Mouse (Mus musculus) erythroblast, embryonic 14.5 days (primary cell): ENCODE measurements around the gene Morf4l1. TPM values are rescaled to one million over a fixed set of nuclear protein-coding genes. Genes with fewer than 3 reads are reported as not detected.
"Not testable (repeated sequence)": the region's sequence is repeated elsewhere in the genome, so short reads cannot be mapped to it uniquely, and the experiment has no call there.

Experiments
- H3K27me3 ChIP-seq: 2 replicates; pipeline ENCODE4 v1.6.1; 2012; ENCODE audit warnings: inconsistent platforms; ENCODE audit not compliant: control insufficient read depth
- H3K36me3 ChIP-seq: 2 replicates; pipeline ENCODE4 v1.6.1; 2012; ENCODE audit warnings: mild to moderate bottlenecking, inconsistent platforms; ENCODE audit not compliant: control insufficient read depth
- H3K4me1 ChIP-seq: 2 replicates; pipeline ENCODE4 v1.6.1; 2012; ENCODE audit warnings: inconsistent platforms; ENCODE audit not compliant: control insufficient read depth
- H3K4me3 ChIP-seq: replicated peaks from 2 replicates; pipeline ENCODE3; 2012; ENCODE audit warnings: moderate library complexity, mild to moderate bottlenecking, inconsistent platforms
- H3K9me3 ChIP-seq: 2 replicates; pipeline ENCODE4 v1.6.1; 2012; ENCODE audit warnings: low read length, inconsistent platforms, mixed read lengths; ENCODE audit not compliant: control insufficient read depth
- GATA1 ChIP-seq: IDR thresholded peaks from 2 replicates; pipeline ENCODE4 v1.6.1; 2012; ENCODE audit warnings: low read length, inconsistent platforms, mixed read lengths
- TAL1 ChIP-seq: IDR thresholded peaks from 3 replicates; pipeline ENCODE4 v1.6.1; 2012; ENCODE audit warnings: low read length, inconsistent platforms, mixed read lengths
- polyA plus RNA-seq: library from polyadenylated mRNA; stranded (reverse); fragments of >175 nt; gene quantifications from 2 replicates; pipeline ENCODE4 v1.2.3, GENCODE M21; 2012

The Morf4l1 gene
- polyA plus RNA-seq, 1 experiment: 8.2 TPM

DNA sequence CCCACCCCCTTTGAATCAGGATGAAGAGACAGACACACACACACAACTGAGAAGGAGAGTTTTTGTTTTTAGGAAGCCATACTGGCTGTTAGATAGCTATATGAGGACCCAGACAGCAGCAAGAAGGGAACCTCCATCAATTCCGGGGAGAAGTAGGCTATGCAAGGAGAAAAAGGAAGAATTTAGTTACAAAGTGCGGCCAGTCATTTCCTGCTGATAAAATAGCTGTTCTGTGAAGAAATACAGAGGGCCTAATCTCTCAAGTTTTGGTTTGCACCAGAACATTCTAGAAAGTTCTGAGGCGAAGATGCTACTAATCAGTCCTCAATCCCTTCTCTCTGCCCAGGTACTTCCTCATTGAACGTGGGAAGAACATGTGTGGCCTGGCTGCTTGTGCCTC is 39.2 kb downstream of the Morf4l1 start:
- Histone ChIP-seq H3K9me3 (no peaks in the 10 kb centered on the region), H3K4me1 (no peaks in the 10 kb centered on the region), H3K27me3 (no peaks in the 10 kb centered on the region), H3K4me3 (no peak overlapping the region), H3K36me3 (no peaks in the 10 kb centered on the region; the same call in 1 of the 2 replicates)
- TF ChIP-seq TAL1: no peak

DNA sequence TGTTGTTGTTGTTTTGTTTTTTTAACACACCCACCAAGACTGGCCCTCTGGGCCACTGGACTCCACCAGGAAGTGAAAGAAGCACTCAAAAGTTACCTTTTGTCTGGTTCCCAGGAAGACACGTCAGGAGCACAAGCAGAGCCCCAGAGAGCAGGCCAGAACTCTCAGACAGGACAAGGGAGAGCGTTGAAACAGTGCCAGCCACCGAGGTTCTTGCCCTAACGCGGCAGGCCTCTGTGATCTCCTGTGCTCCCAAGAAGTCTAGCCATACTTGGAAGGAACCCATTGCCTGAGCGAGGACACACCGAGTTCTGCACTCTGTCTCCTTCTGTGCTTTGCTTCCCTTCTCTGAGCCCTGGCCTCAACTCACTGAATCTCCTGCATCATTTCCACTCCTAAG is 44.4 kb downstream of the Morf4l1 start:
- Histone ChIP-seq H3K4me1 (no peaks in the 10 kb centered on the region), H3K36me3 (no peaks in the 10 kb centered on the region; the same call in 1 of the 2 replicates), H3K9me3 (no peaks in the 10 kb centered on the region), H3K4me3 (no peak overlapping the region), H3K27me3 (no peaks in the 10 kb centered on the region)
- TF ChIP-seq GATA1 (no peak), TAL1 (no peak)

- no peaks in the 10 kb centered on the region; the same call in 1 of the 2 replicates for H3K36me3 ChIP-seq
- no peak overlapping the region for H3K4me3 ChIP-seq
- TF ChIP-seq TAL1: no peak
- no peak for TF ChIP-seq GATA1
- no peaks in the 10 kb centered on the region for H3K9me3 ChIP-seq
- H3K27me3 ChIP-seq: no peaks in the 10 kb centered on the region
- no peaks in the 10 kb centered on the region for H3K4me1 ChIP-seq
These were observed 45.1 kb downstream of the Morf4l1 start for GRCm38 (mm10) chr9:90069485-90069884.

- Histone ChIP-seq H3K36me3 (no peaks in the 10 kb centered on the region; the same call in 1 of the 2 replicates), H3K4me3 (no peak overlapping the region), H3K9me3 (no peaks in the 10 kb centered on the region), H3K27me3 (no peaks in the 10 kb centered on the region), H3K4me1 (no peaks in the 10 kb centered on the region)
- TF ChIP-seq GATA1 (no peak), TAL1 (no peak)
These were observed 45.8 kb downstream of the Morf4l1 start for GRCm38 (mm10) chr9:90068786-90069185.

DNA sequence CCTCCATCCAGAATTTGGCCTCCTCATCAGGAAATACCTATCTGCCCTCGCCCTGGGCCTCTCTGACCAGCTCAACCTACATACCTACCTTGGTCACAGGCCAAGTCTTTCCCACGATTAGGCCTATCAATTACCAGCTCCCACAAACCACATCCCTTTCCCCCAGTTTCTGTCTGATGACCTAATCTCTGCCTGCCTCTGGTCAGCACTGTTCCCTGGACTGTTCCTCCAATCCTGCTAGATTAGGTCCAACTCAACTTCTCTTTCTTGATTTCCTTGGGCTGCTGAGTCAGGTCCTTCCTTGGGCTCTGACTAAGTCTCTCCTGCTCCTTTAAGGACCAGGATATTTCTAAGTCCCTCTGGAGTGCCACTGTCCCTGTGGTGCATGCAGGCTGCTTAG is 47.2 kb downstream of the Morf4l1 start:
- Histone ChIP-seq H3K27me3 (no peaks in the 10 kb centered on the region), H3K9me3 (no peaks in the 10 kb centered on the region), H3K4me3 (no peak overlapping the region), H3K4me1 (no peaks in the 10 kb centered on the region), H3K36me3 (no peaks in the 10 kb centered on the region; the same call in 1 of the 2 replicates)
- TF ChIP-seq GATA1: no peak
- no peak for TF ChIP-seq TAL1

GRCm38 (mm10) chr9:90060932-90061331 is 53.6 kb downstream of the Morf4l1 start:
- H3K4me3 ChIP-seq, H3K4me1 ChIP-seq, H3K9me3 ChIP-seq, H3K27me3 ChIP-seq, H3K36me3 ChIP-seq: not testable (repeated sequence)

- H3K4me3 ChIP-seq: no peak overlapping the region
- no peaks in the 10 kb centered on the region for H3K9me3 ChIP-seq
- H3K36me3 ChIP-seq: no peaks in the 10 kb centered on the region; the same call in 1 of the 2 replicates
- H3K27me3 ChIP-seq: no peaks in the 10 kb centered on the region
- no peaks in the 10 kb centered on the region for H3K4me1 ChIP-seq
- TF ChIP-seq GATA1: no peak
- no peak for TF ChIP-seq TAL1
These were observed 54.0 kb downstream of the Morf4l1 start for GRCm38 (mm10) chr9:90060574-90060875.

DNA sequence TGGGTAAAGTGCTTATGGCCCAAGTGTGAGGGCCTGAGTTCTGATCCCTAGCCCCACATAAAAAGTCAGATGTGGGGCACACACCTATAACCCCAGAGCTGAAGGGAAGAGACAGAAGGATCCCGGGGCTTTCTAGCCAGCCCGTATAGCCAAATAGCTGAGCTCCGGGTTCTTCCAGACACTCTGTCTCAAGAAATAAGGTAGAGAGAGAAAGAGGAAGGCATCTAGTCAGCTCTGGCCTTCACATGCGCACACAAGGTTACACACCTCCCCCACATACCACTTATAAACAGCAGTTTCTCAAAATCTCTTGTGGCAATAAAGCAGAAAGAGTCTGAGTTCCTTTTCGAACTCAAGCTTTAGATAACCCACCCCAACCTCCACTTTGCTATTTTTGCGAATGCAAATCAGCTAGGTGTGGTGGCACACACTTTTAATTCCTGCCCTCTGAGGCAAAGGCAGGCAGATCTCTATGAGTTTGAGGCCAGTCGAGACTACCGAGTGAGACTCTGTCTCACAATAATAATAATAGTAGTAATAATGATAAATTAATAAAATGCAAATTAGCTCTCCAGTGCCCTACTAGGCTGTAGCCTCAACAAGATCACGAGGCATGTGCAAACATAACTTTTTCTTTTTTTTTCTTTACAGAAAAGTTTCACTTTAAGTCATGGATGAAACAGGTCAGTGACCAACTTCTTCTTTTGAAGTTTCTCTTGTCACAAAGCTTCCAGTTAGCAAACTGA is 54.6 kb downstream of the Morf4l1 start:
- Histone ChIP-seq H3K9me3 (no peaks in the 10 kb centered on the region), H3K4me1 (no peaks in the 10 kb centered on the region), H3K36me3 (no peaks in the 10 kb centered on the region; the same call in 1 of the 2 replicates), H3K27me3 (no peaks in the 10 kb centered on the region), H3K4me3 (no peak overlapping the region)
- TF ChIP-seq TAL1: no peak
- no peak for TF ChIP-seq GATA1

DNA sequence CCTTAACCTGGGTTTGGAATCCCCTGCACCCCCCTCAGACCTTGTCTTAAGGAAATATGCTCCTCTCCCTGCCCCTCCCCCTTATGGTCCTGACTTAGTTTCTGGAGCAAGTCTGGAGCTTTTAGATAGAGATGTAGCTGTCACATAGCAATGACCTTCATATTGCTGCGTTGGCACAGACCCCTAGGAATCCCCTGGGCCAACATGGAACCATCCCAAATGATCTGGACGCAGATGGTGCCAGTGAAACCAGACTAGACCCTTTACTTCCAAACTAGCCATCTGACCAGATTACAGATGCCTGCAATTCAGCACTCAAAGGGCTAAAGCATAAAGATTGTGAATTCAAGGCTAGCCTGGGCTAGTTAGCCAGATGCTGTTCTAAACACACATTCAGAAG is 57.9 kb downstream of the Morf4l1 start:
- no peak overlapping the region for H3K4me3 ChIP-seq
- H3K36me3 ChIP-seq: no peaks in the 10 kb centered on the region
- no peaks in the 10 kb centered on the region for H3K4me1 ChIP-seq
- no peaks in the 10 kb centered on the region for H3K9me3 ChIP-seq
- TF ChIP-seq TAL1 (no peak), GATA1 (no peak)
- peaks cover 10% of the 10 kb centered on the region for H3K27me3 ChIP-seq

GRCm38 (mm10) chr9:90055911-90056310 is 58.7 kb downstream of the Morf4l1 start:
- no peak overlapping the region for H3K4me3 ChIP-seq
- TF ChIP-seq TAL1: no peak
- TF ChIP-seq GATA1: no peak
- no peaks in the 10 kb centered on the region for H3K4me1 ChIP-seq
- no peaks in the 10 kb centered on the region for H3K9me3 ChIP-seq
- peaks cover 10% of the 10 kb centered on the region for H3K27me3 ChIP-seq
- no peaks in the 10 kb centered on the region for H3K36me3 ChIP-seq
